Mouse (Mus musculus) heart, embryonic 11.5 days (tissue): ENCODE data around the gene Auts2. TPM values are rescaled to one million over a fixed set of nuclear protein-coding genes. Genes with fewer than 3 reads are reported as not detected.

Experiments
- ATAC-seq: fragments of 200-750 bp; cut with Nextera tagmentation; replicated peaks from 2 replicates; pipeline ENCODE4 v1.8.0; 2017; ENCODE audit warnings: moderate library complexity; ENCODE audit not compliant: insufficient number of reproducible peaks, low FRiP score, low TSS enrichment
- H3K27ac ChIP-seq: fragments of 300-500 bp; sonication (generic); 2 replicates; pipeline ENCODE4 v1.5.1; 2014; ENCODE audit warnings: mild to moderate bottlenecking, low read depth, low read length
- H3K27me3 ChIP-seq: fragments of 300-500 bp; sonication (generic); 2 replicates; pipeline ENCODE4 v1.6.1; 2014; ENCODE audit warnings: mild to moderate bottlenecking, low read length, mixed read lengths; ENCODE audit not compliant: control insufficient read depth, insufficient read depth
- H3K36me3 ChIP-seq: fragments of 300-500 bp; sonication (generic); 2 replicates; pipeline ENCODE4 v1.6.1; 2014; ENCODE audit warnings: mild to moderate bottlenecking, low read length, moderate library complexity, mixed read lengths; ENCODE audit not compliant: control insufficient read depth, insufficient read depth
- H3K4me1 ChIP-seq: fragments of 300-500 bp; sonication (generic); 2 replicates; pipeline ENCODE4 v1.6.1; 2014; ENCODE audit warnings: low read length; ENCODE audit not compliant: control insufficient read depth, insufficient read depth
- H3K4me2 ChIP-seq: fragments of 300-500 bp; sonication (generic); 2 replicates; pipeline ENCODE4 v1.6.1; 2014; ENCODE audit warnings: mild to moderate bottlenecking, moderate library complexity
- H3K4me3 ChIP-seq: fragments of 300-500 bp; sonication (generic); 2 replicates; pipeline ENCODE4 v1.5.1; 2014; ENCODE audit warnings: low read depth, low read length
- H3K9ac ChIP-seq: fragments of 300-500 bp; sonication (generic); 2 replicates; pipeline ENCODE4 v1.6.1; 2014; ENCODE audit warnings: mild to moderate bottlenecking, low read depth, low read length, moderate library complexity
- H3K9me3 ChIP-seq: fragments of 300-500 bp; sonication (generic); replicated peaks from 2 replicates; pipeline ENCODE4 v1.6.1; 2016; ENCODE audit warnings: low read length; ENCODE audit not compliant: control insufficient read depth
- WGBS: fragments of 180-500 bp; shearing (Covaris S2); extraction: QIAGEN DNeasy Blood & Tissue Kit; methylation state at CpG from one replicate; pipeline ENCODE4 v1.1.7; 2014; ENCODE audit not compliant: insufficient replicate concordance; 5-methylcytosine and 5-hydroxymethylcytosine counted together
- polyA plus RNA-seq: library from polyadenylated mRNA; unstranded; fragments of >200 nt; fragmentation: Nextera tagmentation; extraction: Ambion mirVana; gene quantifications from 2 replicates; pipeline ENCODE4 v1.2.1, GENCODE M21; 2014

The Auts2 gene
- polyA plus RNA-seq, 1 experiment from 2014 or later = 19.8 TPM

DNA sequence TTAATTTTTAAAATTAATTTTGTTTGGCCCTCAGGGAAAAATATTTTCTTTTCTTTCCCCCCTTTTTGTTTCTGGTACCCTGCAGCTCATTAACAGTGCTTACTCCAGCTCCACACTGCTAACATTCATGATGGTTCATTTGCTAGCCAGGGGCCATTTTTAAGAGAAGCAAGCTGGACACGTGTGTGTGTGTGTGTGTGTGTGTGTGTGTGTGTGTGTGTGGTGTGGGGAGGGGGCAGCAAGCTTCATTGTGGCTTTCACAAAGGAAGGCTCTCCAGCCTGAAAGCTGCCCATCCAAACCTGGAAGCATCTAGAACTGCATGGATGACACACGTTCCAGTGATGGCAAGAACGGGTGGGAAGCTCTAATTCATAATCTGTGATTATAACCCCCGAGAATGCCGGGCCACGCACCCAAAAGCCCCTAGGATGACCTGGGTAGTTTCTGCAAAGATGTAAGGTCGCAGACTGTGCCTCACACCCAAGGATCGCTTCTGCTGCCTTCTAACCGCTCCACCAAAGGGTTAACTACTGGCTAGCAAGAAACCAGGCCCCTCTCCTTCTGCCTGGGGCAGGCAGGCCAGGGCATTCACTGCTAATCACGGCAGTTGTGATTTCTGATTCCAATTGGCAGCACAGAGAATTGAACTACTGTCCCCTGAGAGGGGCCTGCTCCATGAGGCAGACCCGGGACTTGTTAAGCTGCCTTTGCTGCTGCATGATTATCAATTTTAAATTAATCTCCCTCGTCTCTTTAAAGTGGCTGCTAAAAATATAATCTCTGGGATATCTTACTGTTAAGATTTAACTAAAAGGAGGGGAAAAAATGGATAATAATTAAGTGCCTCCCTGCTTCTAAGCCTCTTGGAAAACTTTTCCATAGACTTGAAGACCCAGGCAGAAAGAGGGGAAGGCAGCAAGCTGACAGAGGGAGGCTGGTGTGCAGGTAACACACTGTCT is 911.8 kb downstream of the Auts2 start:
- H3K4me1 ChIP-seq = peaks cover 15% of the 10 kb centered on the region
- H3K27me3 ChIP-seq = no peaks in the 10 kb centered on the region
- H3K4me2 ChIP-seq = no peak overlapping the region
- no peaks in the 10 kb centered on the region for H3K9me3 ChIP-seq
- H3K9ac ChIP-seq = no peak overlapping the region
- H3K27ac ChIP-seq = no peak overlapping the region
- H3K36me3 ChIP-seq = no peaks in the 10 kb centered on the region
- ATAC-seq = no peak
- no peak overlapping the region for H3K4me3 ChIP-seq
- WGBS = 38% methylated on average over 12 of the region's 12 CpGs

- WGBS = 29% methylated on average over 7 of the region's 7 CpGs
- Histone ChIP-seq H3K9me3 (no peaks in the 10 kb centered on the region), H3K4me3 (no peak overlapping the region), H3K4me2 (no peak overlapping the region), H3K9ac (no peak overlapping the region), H3K4me1 (peaks cover 15% of the 10 kb centered on the region), H3K36me3 (no peaks in the 10 kb centered on the region), H3K27ac (no peak overlapping the region), H3K27me3 (no peaks in the 10 kb centered on the region)
- no peak for ATAC-seq
Measured at GRCm38 (mm10) chr5:131630577-131630976, 912.6 kb downstream of the Auts2 start.

- Histone ChIP-seq H3K4me3 (peak overlapping the region; percentile 43), H3K9ac (peak overlapping the region; percentile 49), H3K27ac (no peak overlapping the region), H3K4me1 (no peaks in the 10 kb centered on the region), H3K4me2 (peak overlapping the region; percentile 83), H3K9me3 (no peaks in the 10 kb centered on the region), H3K27me3 (peaks cover 19% of the 10 kb centered on the region), H3K36me3 (no peaks in the 10 kb centered on the region)
- WGBS = 2% methylated on average over 40 of the region's 40 CpGs
- ATAC-seq = no peak
Measured at GRCm38 (mm10) chr5:131616113-131616876, 926.8 kb downstream of the Auts2 start.

GRCm38 (mm10) chr5:131614238-131614637 is 928.9 kb downstream of the Auts2 start:
- 84% methylated on average over 2 of the region's 2 CpGs for WGBS
- Histone ChIP-seq H3K4me2 (no peak overlapping the region), H3K27ac (no peak overlapping the region), H3K9me3 (no peaks in the 10 kb centered on the region), H3K9ac (no peak overlapping the region), H3K36me3 (no peaks in the 10 kb centered on the region), H3K27me3 (peaks cover 19% of the 10 kb centered on the region), H3K4me3 (no peak overlapping the region), H3K4me1 (no peaks in the 10 kb centered on the region)
- ATAC-seq = no peak

GRCm38 (mm10) chr5:131613301-131613700 is 929.8 kb downstream of the Auts2 start:
- no peaks in the 10 kb centered on the region for H3K4me1 ChIP-seq
- no peak overlapping the region for H3K4me3 ChIP-seq
- H3K4me2 ChIP-seq = no peak overlapping the region
- no peaks in the 10 kb centered on the region for H3K36me3 ChIP-seq
- no peak for ATAC-seq
- 65% methylated on average over 3 of the region's 3 CpGs for WGBS
- H3K27me3 ChIP-seq = peaks cover 19% of the 10 kb centered on the region
- no peak overlapping the region for H3K27ac ChIP-seq
- H3K9ac ChIP-seq = no peak overlapping the region
- H3K9me3 ChIP-seq = no peaks in the 10 kb centered on the region

- 76% methylated on average over 10 of the region's 10 CpGs for WGBS
- ATAC-seq = no peak
- Histone ChIP-seq H3K36me3 (no peaks in the 10 kb centered on the region), H3K9ac (no peak overlapping the region), H3K27me3 (peaks cover under 1% of the 10 kb centered on the region; the same call in 1 of the 2 replicates), H3K4me1 (no peaks in the 10 kb centered on the region), H3K9me3 (no peaks in the 10 kb centered on the region), H3K4me2 (no peak overlapping the region), H3K27ac (no peak overlapping the region), H3K4me3 (no peak overlapping the region)
Measured at GRCm38 (mm10) chr5:131610702-131611101, 932.4 kb downstream of the Auts2 start.

GRCm38 (mm10) chr5:131606786-131607185 is 936.4 kb downstream of the Auts2 start:
- Histone ChIP-seq H3K27me3 (no peaks in the 10 kb centered on the region), H3K36me3 (no peaks in the 10 kb centered on the region), H3K4me1 (no peaks in the 10 kb centered on the region), H3K4me3 (no peak overlapping the region), H3K4me2 (no peak overlapping the region), H3K27ac (no peak overlapping the region), H3K9me3 (no peaks in the 10 kb centered on the region), H3K9ac (no peak overlapping the region)
- 80% methylated on average over 5 of the region's 5 CpGs for WGBS
- ATAC-seq = no peak

DNA sequence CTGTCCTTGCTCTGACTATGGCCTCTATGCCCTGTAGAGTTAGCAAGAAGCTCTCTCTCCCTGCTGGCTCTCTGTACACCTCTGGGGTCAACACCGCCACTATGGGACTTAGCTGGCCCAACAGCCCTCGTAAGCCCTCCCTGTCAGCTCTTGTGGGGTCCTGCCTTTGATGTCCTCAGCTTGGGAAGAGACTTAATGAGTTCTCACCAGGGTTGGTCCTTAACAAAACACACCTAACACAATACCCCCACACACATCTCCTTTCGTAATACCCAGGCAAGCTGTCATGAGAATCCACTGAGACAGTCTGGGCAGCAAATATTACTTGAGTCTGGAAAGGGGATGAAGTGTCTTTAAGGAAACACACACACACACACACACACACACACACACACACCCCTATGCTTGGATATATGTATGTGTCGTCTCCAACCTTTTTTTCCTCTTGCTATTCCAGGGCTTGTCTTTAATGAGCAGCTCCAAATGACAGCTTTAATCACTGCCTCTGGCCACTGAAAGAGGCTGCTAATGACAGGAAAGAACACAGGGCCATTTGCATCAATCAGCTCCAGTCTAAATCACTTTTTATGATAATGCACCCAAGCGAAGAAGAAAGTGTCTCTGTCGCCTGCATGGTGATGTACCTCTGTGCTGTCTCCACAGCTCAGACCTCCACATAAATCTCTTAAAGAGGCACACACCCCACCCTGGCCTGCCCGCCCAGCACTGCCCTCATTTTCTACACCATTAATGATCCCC is 941.0 kb downstream of the Auts2 start:
- Histone ChIP-seq H3K27ac (no peak overlapping the region), H3K4me1 (peaks cover 4% of the 10 kb centered on the region), H3K36me3 (no peaks in the 10 kb centered on the region), H3K4me3 (no peak overlapping the region), H3K9ac (no peak overlapping the region), H3K4me2 (no peak overlapping the region), H3K9me3 (no peaks in the 10 kb centered on the region), H3K27me3 (peaks cover 14% of the 10 kb centered on the region; the same call in 1 of the 2 replicates)
- 48% methylated on average over 7 of the region's 7 CpGs for WGBS
- ATAC-seq = no peak
